In genomic region chr19:12175431-12175830, GRCm38 (mm10) we compare ENCODE assay signal across 15 mouse cellular contexts. TPM values are rescaled to one million over a fixed set of nuclear protein-coding genes. Genes with fewer than 3 reads are reported as not detected.
DNase-seq lines count a peak whose midpoint lies in the region.
"Had no signal": no experiment of that assay in that cellular context is flagged by ENCODE, and none has a peak within 500 bp of the region (broad histone marks: within the 10 kb centered on the region; RNA-seq: fewer than 3 reads in every experiment).

No protein-coding gene starts in this region.

- DNase-seq in cerebellum, adult 9-11 months: peak; percentile 5
- DNase-seq in cerebellum, postnatal 25 days: peak; percentile 4 to 16
- DNase-seq in gastrocnemius, postnatal 25 days: peak; percentile 12
- peak; percentile 10 for DNase-seq in layer of hippocampus, adult 9-11 months
- DNase-seq in left cerebral cortex, postnatal 36 days (ENCODE audit: low spot score in 2 of 2): peak; percentile 9 to 15
- DNase-seq in right cerebral cortex, postnatal 36 days (ENCODE audit: low spot score in 2 of 2): peak; percentile 4 to 13

- intact Hi-C loops in left cerebral cortex, postnatal 36 days (cut with DNase I): loop anchor here (5.0 kb wide), 1 partner anchor 57 kb away; the partner anchor contains the start of gene Olfr1432

RNA-seq across cellular contexts. Expression of gene Olfr1555-ps1, which starts 5.5 kb away (rescaled TPM):
- total RNA-seq in gastrocnemius, postnatal 25 days (2021): not detected
- not detected for total RNA-seq in left cerebral cortex, postnatal 36 days (2021)
- total RNA-seq: adrenal gland, adult 18-20 months; adrenal gland, postnatal 10 days; adrenal gland, postnatal 36 days; CH12.LX; gastrocnemius, adult 2 months; gastrocnemius, postnatal 14 days; heart, adult 18-20 months; heart, postnatal 10 days; heart, postnatal 36 days had no signal

RNA-seq across cellular contexts. Expression of gene Olfr1431, which starts 25.0 kb away (rescaled TPM):
- total RNA-seq in gastrocnemius, postnatal 25 days (2021): not detected
- not detected for total RNA-seq in left cerebral cortex, postnatal 36 days (2021)
- total RNA-seq: adrenal gland, adult 18-20 months; adrenal gland, postnatal 10 days; adrenal gland, postnatal 36 days; CH12.LX; gastrocnemius, adult 2 months; gastrocnemius, postnatal 14 days; heart, adult 18-20 months; heart, postnatal 10 days; heart, postnatal 36 days had no signal

RNA-seq across cellular contexts. Expression of gene Olfr76, which starts 52.4 kb away (rescaled TPM):
- total RNA-seq in gastrocnemius, postnatal 25 days (2021): not detected
- total RNA-seq in left cerebral cortex, postnatal 36 days (2021): not detected
- total RNA-seq: adrenal gland, adult 18-20 months; adrenal gland, postnatal 10 days; adrenal gland, postnatal 36 days; CH12.LX; gastrocnemius, adult 2 months; gastrocnemius, postnatal 14 days; heart, adult 18-20 months; heart, postnatal 10 days; heart, postnatal 36 days had no signal

RNA-seq across cellular contexts. Expression of gene Olfr1432, which starts 57.0 kb away (rescaled TPM):
- not detected for total RNA-seq in gastrocnemius, postnatal 25 days (2021)
- total RNA-seq in left cerebral cortex, postnatal 36 days (2021): not detected
- total RNA-seq: adrenal gland, adult 18-20 months; adrenal gland, postnatal 10 days; adrenal gland, postnatal 36 days; CH12.LX; gastrocnemius, adult 2 months; gastrocnemius, postnatal 14 days; heart, adult 18-20 months; heart, postnatal 10 days; heart, postnatal 36 days had no signal

RNA-seq across cellular contexts. Expression of gene Olfr1428, which starts 59.7 kb away (rescaled TPM):
- not detected for total RNA-seq in gastrocnemius, postnatal 25 days (2021)
- not detected for total RNA-seq in left cerebral cortex, postnatal 36 days (2021)
- total RNA-seq: adrenal gland, adult 18-20 months; adrenal gland, postnatal 10 days; adrenal gland, postnatal 36 days; CH12.LX; gastrocnemius, adult 2 months; gastrocnemius, postnatal 14 days; heart, adult 18-20 months; heart, postnatal 10 days; heart, postnatal 36 days had no signal

Comparison
In these comparisons a context has a peak if more than half of its experiments do, and no peak if none do; other contexts are left out.
1. Peak in every context shown above with its lines: DNase-seq.